Mouse (Mus musculus) frontal cortex, postnatal 14 days (tissue): ENCODE data around the gene Stk32c.

ENCODE experiments used
- DNase-seq, 2 experiments: peaks; one replicate each; pipeline ENCODE4 v3.0.0; 2022; ENCODE audit warnings: low spot score in 2 of 2

Gene Stk32c

DNA sequence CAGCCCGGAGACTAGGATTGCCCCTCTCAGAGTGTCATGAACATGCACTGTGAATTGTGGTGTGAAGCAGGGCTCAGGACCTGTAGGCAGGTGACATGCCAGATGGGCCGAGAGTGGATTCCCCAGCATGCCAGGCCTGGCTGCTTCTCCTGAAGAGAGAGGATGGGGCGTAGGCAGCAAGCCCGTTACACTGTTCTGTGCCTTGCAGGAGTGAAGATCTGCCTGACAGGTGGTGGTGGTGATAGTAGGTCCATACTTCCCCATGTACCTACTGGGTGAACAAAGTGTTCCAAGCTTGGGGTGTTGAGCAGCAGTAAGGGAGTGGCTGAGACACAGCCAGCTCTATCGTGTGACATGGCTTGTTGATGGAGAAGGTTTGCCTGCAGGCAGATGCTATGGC lies 120.0 kb downstream of the Stk32c start:
- DNase-seq: no peak

DNA sequence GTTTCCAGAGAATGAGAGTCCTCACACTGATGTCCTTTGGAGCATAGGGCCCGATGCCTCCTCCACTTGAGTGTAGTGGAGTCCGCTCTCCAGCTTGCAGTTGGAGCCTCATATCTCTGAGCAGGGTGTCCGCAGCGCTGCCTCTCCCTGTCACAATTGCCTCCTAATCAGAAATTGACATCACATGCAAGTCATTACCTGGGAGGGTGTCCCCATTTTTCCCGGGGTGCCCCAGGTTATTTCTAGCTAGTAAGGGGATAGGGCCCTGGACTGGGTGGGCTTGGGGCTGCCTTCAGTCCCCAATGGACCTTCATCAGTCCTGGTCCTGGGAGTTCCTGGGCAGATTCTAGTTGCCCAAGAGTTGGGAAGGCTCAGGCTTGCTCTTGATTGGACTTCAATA lies 120.4 kb downstream of the Stk32c start:
- DNase-seq: no peak

- no peak for DNase-seq
Measured at GRCm38 (mm10) chr7:139091681-139092080, 121.4 kb downstream of the Stk32c start.

DNA sequence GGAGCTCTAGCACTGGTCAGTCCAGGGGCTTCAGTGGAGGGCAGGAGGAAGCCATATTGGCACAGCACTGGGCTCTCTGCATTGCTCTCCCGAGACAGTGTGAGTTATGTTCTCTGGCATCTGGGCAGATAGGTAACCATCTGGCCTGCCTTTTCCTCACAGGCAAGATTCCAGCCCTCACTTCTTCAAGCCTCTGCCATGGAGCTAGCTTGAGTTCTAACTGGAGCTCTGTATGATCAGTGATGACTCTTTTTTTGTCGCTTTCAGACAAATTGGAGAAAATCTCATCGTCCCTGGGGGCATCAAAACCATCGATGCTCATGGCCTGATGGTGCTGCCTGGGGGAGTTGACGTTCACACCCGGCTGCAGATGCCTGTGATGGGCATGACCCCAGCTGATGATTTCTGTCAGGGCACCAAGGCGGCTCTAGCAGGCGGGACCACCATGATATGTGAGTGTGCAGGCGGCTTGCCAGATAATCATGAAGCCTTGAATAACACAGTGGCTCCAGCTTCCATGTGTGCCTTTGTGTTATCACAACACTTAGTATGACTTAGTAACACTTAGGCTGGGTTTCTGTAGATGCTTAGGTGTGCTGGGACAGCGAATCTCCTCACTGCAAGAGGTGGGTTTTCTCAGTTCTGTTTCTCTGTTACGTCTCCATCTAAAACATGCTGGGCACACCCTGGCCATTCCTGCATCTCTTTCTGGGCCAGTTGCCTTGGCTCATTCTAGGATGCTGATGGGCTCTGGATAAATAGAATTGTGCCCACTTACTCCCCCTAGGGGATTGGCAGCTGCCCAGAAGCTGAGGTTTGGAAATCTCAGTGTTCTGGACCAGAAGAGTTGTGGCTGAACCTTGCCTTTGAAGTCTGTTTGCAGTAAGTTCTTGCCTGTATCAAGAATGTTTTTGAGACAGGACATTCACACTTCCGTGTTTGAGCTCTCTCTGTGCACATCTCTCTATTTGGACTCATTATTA lies 122.9 kb downstream of the Stk32c start:
- DNase-seq: no peak

DNA sequence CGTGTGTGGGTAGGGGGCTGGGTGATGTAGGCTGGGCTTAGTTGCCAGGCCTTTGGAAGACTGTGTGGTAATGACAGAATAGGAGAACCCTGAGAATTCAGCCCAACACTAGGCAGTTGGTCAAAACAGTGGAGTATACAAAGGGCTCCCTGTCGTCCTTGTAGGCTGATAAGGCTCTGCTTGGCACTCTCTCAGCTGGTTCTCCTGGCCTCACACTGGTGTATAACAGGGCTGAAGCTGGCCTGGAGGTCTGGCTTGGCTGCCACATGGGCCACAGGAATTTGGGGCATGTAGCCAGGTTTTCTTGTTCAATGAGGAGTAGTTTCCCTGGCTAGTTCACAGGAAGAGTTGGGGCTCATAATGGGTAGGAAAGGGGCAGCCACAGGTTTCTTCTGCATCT lies 125.3 kb downstream of the Stk32c start:
- DNase-seq: no peak

DNA sequence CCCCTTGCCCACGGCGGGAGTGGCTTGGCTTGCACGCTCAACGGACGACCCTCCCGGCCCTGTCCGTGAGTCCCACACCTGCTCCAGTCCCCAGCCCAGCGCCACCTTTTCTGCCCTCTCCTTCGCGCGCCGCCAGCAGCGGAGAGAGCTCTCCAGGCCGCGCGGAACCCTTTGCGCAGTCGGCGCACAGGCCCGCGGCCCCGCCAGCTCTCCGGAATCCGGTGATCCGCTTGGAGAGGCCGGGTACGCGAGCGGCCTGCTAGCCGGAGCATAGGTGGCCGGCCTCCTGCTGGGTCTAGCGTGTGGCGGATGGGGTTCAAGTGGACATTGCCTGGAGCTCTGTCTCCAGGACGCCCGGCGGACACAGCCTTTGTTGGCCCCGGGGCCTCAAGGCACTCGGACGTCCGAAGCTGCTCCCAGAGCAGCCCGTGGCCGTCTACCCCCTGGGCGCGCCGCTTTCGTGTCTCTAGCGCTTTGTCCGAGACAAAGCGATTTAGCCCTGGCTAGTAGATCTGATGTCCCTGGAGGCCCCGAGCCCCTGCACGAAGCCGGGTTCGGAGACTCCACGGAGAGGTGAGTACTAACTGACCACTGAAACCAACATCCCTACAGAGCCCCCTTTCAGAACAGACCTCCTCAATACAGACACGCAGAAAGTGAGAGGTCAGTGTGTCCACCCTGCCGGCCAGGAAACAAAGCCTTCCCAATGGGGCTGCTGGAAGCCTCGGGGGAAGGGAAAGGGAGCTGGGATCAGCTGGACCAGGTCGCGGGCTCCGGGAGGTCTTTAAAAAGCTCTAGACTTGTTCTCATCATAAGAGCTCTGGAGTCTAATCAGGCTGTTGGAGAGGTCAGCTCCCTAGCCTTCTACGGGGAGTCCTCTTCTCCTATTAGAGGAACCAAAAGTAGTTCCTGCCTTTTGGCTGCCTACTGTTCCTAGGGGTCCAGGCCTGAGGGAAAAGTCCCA lies 126.6 kb downstream of the Stk32c start:
- DNase-seq: no peak

DNA sequence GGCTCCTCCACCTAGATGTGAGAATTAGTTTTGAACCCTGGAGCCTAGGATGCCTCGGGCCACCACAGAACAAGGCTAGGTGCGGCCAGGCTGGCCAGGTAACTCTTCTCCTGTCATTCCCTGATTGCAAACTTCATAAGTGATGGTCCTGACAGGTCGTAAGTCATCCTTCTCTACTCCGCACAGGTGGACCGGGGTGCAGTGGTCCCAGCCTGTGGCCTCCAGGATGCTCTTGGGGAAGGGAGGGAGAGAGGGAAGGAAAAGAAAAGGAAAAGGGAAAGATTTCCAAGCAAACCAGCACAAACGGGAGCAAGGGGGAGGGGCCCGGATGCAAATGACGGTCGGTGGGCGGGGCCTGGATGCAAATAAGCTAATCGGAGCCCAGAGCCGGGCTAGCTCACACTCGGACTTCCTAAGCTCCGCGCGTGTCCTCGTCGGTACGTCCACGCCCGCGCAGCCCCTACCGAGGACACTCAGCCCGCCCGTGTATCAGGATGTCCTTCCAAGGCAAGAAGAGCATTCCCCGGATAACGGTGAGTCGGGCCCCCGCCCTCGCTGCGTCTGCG lies 127.4 kb downstream of the Stk32c start, which contains the start of gene Dpysl4:
TSS of gene Dpysl4 (plus strand) at position 373 of the 566 bp plus-strand sequence.
- peak; percentile 81 to 90 for DNase-seq

DNA sequence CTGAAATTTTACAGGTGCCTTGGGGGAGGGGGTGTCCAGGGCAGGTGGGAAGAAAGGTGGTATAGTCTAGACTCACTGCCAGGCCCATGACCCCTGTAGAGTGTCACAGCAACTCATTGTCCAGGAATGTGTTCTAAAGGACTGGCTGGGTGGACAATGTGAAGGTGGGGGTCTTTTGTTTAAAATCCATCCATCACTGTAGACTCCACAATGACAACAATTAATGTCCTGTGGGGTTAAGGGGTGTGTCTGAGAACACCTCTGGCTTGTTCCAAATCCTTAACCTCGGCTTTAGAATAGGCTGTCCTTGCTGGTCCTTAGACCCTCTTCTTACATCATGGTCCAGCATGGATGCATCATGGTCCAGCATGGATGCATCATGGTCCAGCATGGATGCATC lies 128.8 kb downstream of the Stk32c start:
- DNase-seq: no peak

GRCm38 (mm10) chr7:139082281-139082680 lies 130.8 kb downstream of the Stk32c start:
- no peak for DNase-seq

GRCm38 (mm10) chr7:139081158-139081557 lies 131.9 kb downstream of the Stk32c start:
- no peak for DNase-seq

DNA sequence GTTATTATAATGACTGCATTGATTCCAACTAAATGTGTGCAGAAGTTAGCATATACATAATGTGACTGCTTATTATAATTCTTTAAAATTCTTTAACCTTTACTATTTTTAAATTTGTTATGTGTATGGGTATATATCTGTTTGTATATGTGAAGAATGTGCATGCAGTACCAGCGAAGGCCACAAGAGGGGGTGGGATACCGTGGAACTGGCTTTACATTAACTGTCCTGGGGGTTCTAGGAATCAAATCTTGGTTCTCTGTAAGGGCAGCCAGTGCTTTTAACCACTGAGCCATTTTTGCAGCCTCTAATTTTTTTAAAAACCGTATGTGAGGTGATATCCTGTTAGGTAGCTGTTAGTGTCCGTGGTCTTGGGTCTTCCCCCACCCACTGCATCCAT lies 132.4 kb downstream of the Stk32c start:
- DNase-seq: no peak

- no peak for DNase-seq
Measured at GRCm38 (mm10) chr7:139079141-139079540, 134.0 kb downstream of the Stk32c start.

GRCm38 (mm10) chr7:139078181-139078580 lies 134.9 kb downstream of the Stk32c start:
- no peak for DNase-seq

DNA sequence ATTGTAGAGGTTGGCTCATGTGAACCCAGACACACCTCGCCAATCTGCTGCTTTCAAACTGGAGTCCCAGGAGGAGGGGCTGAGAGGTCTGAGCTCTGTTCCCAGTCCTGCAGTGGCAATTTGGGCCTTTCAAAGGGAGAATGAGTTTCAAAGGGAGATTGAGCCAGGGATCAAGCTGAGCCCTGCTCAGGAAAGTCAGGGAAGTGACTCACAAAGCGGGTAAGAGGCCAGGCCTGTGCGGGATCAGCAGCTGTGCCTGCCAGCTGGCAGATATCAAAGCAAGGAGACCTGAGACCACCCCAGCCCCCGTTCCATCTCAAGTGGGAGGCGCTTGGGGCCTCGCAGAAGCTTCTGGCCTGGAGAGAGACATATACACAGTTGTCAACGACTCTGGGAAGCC lies 135.8 kb downstream of the Stk32c start:
- DNase-seq: no peak

DNA sequence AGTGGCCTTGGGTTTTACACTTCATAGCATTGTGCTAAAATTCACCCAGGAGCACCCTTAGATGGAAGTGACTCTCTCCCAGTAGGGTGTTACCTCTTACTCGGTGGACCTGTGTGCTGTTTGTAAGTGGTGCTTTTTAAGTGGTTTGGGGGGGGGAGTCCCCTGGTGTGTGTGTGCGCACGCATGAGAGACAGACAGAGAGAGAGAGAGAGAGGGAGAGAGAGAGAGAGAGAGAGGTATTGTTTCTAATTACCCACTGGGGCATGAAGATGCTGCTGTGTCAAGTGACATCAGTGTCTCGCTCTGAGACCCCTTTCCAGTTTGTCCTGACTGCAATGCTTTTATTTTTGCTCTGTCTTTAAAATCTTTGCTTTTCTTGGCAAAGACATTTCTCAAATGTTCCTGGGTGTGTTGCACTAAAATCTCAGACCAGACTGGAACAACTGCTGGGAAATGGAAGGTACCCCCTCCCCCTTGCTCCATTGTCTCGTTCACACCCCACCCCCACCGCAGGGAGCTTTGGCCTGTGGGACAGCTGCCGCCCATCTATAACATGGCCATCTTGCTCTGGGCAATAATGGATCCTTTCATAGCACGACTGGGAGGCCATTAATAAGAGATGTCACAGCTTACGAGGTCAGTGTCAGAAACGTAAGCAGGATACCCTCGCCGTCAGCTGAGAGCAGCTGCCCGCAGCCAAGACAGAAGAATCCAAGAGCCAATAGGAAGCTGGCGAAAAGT lies 137.9 kb downstream of the Stk32c start:
- DNase-seq: no peak

DNA sequence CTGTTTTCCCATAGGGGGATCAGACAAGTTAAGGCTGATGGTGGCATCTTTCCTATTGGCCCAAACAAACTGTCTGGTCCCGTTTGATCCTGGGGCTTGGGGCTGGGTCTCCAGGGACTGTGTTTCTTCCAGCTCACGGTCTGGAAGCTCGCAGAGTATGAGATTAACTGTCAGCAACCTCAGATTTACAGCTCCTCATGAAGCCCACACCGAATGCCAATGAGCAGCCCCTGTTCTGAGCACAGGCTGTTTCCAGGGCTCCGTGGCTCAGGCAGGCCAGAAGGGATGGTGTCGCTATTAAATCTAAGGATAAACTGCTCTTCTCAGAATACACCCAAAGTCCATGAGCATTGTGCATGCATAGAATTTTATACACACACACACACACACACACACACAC lies 138.9 kb downstream of the Stk32c start:
- DNase-seq: no peak

- peak in 1 of 2 experiments; percentile 81 for DNase-seq
Measured at GRCm38 (mm10) chr7:139068182-139068623, 144.9 kb downstream of the Stk32c start.

DNA sequence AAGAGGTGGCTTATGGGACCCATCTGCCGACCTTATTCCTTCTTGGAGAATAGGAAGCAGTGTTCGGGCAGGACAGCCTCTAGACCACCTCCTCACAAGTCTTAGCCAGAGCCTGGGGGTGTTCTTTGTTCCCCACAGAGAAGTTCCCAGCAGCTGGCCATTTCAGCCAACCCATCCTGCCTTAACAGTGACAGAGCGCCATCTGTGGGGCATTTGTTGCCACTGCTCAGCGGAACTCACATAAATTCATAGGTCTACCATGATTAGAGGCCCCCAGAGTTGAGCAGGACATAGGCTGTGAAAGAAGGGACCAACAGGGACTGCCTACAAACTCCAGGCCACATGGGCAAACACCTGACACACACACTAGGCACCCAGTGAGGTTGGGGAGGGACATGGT lies 149.7 kb downstream of the Stk32c start:
- no peak for DNase-seq
